Mouse (Mus musculus) hindbrain, embryonic 10.5 days (tissue): Measurements from ENCODE around the gene Pate2. TPM values are rescaled to one million over a fixed set of nuclear protein-coding genes. Genes with fewer than 3 reads are reported as not detected.

ENCODE experiments used
- DNase-seq: peaks from one replicate; pipeline ENCODE4 v3.0.0-alpha.2; 2017; ENCODE audit warnings: low spot score
- H3K27ac ChIP-seq: fragments of 300-500 bp; sonication (generic); 2 replicates; pipeline ENCODE4 v1.5.1; 2016; ENCODE audit warnings: mild to moderate bottlenecking, moderate library complexity
- H3K27me3 ChIP-seq: fragments of 300-500 bp; sonication (generic); 2 replicates; pipeline ENCODE4 v1.6.1; 2016; ENCODE audit warnings: mild to moderate bottlenecking; ENCODE audit not compliant: poor library complexity, insufficient read depth, severe bottlenecking
- H3K36me3 ChIP-seq: fragments of 300-500 bp; sonication (generic); 2 replicates; pipeline ENCODE4 v1.6.1; 2016; ENCODE audit warnings: mild to moderate bottlenecking, moderate library complexity
- H3K4me1 ChIP-seq: fragments of 300-500 bp; sonication (generic); replicated peaks from 2 replicates; pipeline ENCODE4 v1.6.1; 2016; ENCODE audit warnings: mild to moderate bottlenecking
- H3K4me3 ChIP-seq: fragments of 300-500 bp; sonication (generic); 2 replicates; pipeline ENCODE4 v1.5.1; 2016; ENCODE audit warnings: mild to moderate bottlenecking, moderate library complexity
- H3K9me3 ChIP-seq: fragments of 300-500 bp; sonication (generic); 2 replicates; pipeline ENCODE4 v1.6.1; 2016; ENCODE audit warnings: mild to moderate bottlenecking, moderate library complexity
- WGBS: fragments of 180-500 bp; shearing (Covaris S2); methylation state at CpG from one replicate; pipeline ENCODE4 v1.1.7; 2016; 5-methylcytosine and 5-hydroxymethylcytosine counted together
- polyA plus RNA-seq: library from polyadenylated mRNA; unstranded; fragments of >200 nt; fragmentation: Nextera tagmentation; extraction: Ambion mirVana; gene quantifications from 2 replicates; pipeline ENCODE4 v1.2.1, GENCODE M21; 2016

Pate2 gene
- polyA plus RNA-seq, 1 experiment from 2014 or later = 1.7 TPM

DNA sequence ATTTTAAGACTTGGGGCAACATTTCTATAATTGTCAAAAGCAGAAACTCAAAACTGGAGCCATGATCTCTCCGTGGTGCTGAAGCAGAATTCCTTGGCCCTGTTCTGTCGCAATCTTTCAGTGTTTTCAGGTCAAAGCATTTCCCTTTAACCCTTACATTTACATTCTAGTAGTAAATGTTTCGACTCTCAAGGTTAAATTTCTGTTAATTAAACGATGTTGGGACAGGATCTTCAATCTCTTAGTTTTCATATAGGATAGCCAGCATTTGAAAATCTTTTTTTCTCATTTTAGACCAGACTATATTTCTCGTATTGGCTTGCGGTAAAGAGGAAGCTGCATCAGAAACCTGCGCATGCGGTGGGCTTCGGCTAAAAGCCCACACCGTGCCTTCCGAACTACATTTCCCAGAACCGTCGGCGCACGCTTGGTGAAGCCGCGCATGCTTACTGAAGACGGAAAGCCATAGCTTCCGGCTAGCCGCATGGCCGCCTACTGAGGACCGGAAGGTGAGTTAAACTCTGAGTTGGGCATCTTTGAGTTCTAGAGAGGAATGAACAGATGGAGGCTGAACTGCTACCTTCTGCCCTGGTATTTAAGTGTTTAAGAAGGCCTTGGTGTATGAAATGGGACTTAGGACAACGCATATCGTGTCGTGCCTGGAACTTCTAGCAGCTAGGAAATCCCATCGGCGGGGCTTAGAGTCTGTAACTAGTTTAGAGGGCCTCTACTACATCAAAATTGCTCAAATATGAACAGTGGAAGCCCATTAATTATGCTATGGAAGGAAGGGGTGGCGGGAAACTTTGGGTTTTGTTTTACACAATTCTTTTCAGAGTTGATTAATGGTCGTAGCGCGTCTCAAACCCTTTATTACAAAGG lies 10.8 kb upstream of the Pate2 start:
- H3K4me3 ChIP-seq = peak overlapping the region; percentile 62
- H3K36me3 ChIP-seq = peaks cover 36% of the 10 kb centered on the region
- H3K4me1 ChIP-seq = peaks cover 21% of the 10 kb centered on the region
- H3K27me3 ChIP-seq = peaks cover 18% of the 10 kb centered on the region
- 2% methylated on average over 31 of the region's 31 CpGs for WGBS
- peak overlapping the region; percentile 89 for H3K27ac ChIP-seq
- DNase-seq = peak; percentile 92
- H3K9me3 ChIP-seq = no peaks in the 10 kb centered on the region

- Histone ChIP-seq H3K36me3 (peaks cover 54% of the 10 kb centered on the region), H3K4me3 (no peak overlapping the region)
- no peak for DNase-seq
Measured at GRCm38 (mm10) chr9:35561076-35561475, 9.0 kb upstream of the Pate2 start.

GRCm38 (mm10) chr9:35561583-35561982 lies 8.5 kb upstream of the Pate2 start:
- Histone ChIP-seq H3K36me3 (peaks cover 59% of the 10 kb centered on the region), H3K4me3 (no peak overlapping the region), H3K27ac (no peak overlapping the region), H3K27me3 (peaks cover 14% of the 10 kb centered on the region), H3K9me3 (no peaks in the 10 kb centered on the region), H3K4me1 (peaks cover 21% of the 10 kb centered on the region)
- 90% methylated on average over 6 of the region's 6 CpGs for WGBS
- DNase-seq = no peak

More at GRCm38 (mm10) chr9:35561076-35561475, 9.0 kb upstream of the Pate2 start:
- 94% methylated on average over 11 of the region's 11 CpGs for WGBS
- Histone ChIP-seq H3K9me3 (no peaks in the 10 kb centered on the region), H3K27me3 (peaks cover 18% of the 10 kb centered on the region), H3K27ac (no peak overlapping the region), H3K4me1 (peaks cover 21% of the 10 kb centered on the region)

GRCm38 (mm10) chr9:35564536-35565240 lies 5.4 kb upstream of the Pate2 start:
- WGBS = 95% methylated on average over 5 of the region's 5 CpGs
- DNase-seq = no peak
- peaks cover 77% of the 10 kb centered on the region for H3K36me3 ChIP-seq
- no peaks in the 10 kb centered on the region for H3K9me3 ChIP-seq
- H3K4me3 ChIP-seq = no peak overlapping the region
- H3K27ac ChIP-seq = no peak overlapping the region
- no peaks in the 10 kb centered on the region for H3K27me3 ChIP-seq
- peaks cover 21% of the 10 kb centered on the region for H3K4me1 ChIP-seq

DNA sequence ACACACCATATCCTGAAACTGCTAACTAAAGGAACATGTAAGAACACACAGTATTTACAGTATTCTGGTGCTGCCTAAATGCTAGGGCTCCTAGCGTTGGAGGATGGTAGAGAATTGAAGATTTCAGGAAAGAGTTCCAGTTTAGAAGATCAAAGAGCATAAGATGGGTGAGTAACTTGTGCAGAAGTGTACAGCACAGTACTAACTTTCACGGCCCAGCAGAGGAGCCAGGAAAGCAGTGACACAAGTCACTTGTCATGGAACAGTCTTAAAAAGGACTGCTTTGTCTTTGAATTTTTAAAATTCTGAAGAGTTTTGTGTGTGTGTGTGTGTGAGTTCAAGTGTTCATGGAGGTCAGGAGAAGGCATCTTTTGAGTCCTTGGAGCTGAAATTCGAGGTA lies 2.1 kb upstream of the Pate2 start:
- no peak for DNase-seq
- Histone ChIP-seq H3K36me3 (peaks cover 54% of the 10 kb centered on the region), H3K27ac (no peak overlapping the region), H3K27me3 (peaks cover 2% of the 10 kb centered on the region; the same call in 1 of the 2 replicates), H3K9me3 (no peaks in the 10 kb centered on the region), H3K4me1 (peaks cover 22% of the 10 kb centered on the region), H3K4me3 (no peak overlapping the region)
- 87% methylated on average over 3 of the region's 3 CpGs for WGBS

DNA sequence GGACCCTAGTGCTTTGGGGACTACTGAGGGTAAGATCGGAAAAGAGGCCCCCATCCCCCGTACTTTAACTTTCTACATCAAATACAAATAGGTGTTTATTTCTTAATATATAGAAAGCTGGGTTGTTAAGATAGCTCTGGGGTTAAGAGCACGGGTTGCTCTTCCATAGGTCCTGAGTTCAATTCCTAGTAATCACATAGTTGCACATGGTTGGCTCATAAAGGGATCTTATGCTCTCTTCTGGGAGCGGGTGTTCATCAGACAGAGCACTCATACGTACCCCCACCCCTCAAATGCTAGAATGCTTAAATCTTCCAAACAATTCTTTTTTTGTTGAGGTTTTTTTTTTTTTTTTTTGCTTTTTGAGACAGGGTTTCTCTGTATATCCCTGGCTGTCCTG lies 579 bp downstream of the Pate2 start:
- Histone ChIP-seq H3K9me3 (no peaks in the 10 kb centered on the region), H3K36me3 (peaks cover 28% of the 10 kb centered on the region), H3K27ac (peak overlapping the region; percentile 96), H3K4me1 (peaks cover 29% of the 10 kb centered on the region), H3K4me3 (peak overlapping the region; percentile 81), H3K27me3 (peaks cover 26% of the 10 kb centered on the region)
- WGBS = 13% methylated on average over 5 of the region's 5 CpGs
- DNase-seq = no peak

GRCm38 (mm10) chr9:35574416-35574815 lies 4.3 kb downstream of the Pate2 start:
- WGBS = 5% methylated on average over 32 of the region's 32 CpGs
- Histone ChIP-seq H3K4me1 (peaks cover 14% of the 10 kb centered on the region), H3K27me3 (peaks cover 35% of the 10 kb centered on the region), H3K4me3 (peak overlapping the region; percentile 48), H3K9me3 (peaks cover 5% of the 10 kb centered on the region; the same call in 1 of the 2 replicates), H3K27ac (no peak overlapping the region), H3K36me3 (no peaks in the 10 kb centered on the region)
- peak; percentile 22 for DNase-seq

DNA sequence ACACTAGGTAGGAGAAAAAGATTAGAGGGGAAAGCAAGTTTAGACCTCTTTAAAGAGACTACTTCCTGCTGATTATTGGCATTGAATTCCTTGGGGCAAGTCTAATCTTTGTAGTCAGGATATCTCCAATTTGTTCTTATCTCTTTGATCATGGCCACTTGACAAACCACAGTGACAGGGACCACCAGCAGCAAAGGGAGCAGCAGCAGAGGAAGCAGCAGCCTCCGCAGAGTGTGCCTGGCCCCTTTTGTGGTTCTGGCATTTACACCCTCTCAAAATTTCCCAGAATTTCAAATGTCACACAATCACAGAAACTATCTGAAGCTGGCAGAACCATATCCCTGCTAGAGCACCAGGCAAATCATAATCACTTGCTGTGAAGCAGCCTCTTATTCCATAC lies 17.6 kb downstream of the Pate2 start:
- 67% methylated on average over 1 of the region's 1 CpGs for WGBS

DNA sequence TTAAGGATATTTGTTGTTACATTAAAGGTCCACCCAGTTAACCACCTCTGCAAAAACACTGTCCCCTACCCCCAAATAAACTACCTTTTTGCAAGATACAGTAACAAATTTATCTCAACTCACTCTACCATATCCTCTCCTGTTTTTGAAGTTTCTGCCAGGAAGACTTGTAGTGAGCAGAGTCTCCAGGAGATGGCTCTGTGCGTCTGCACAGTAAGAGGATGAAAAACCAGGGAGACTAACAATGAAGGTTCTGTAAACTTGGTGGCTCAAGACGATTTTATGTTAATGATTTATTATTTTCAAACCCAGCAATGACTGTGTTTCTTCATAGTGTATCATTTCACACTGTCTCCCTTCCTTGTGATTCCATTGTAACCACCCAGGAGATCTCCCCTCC lies 22.8 kb downstream of the Pate2 start:
- Histone ChIP-seq H3K4me1 (no peaks in the 10 kb centered on the region), H3K36me3 (no peaks in the 10 kb centered on the region), H3K9me3 (no peaks in the 10 kb centered on the region), H3K27ac (no peak overlapping the region), H3K27me3 (no peaks in the 10 kb centered on the region), H3K4me3 (no peak overlapping the region)
- 24% methylated on average over 2 of the region's 2 CpGs for WGBS
- no peak for DNase-seq

More for the DNA sequence above, 17.6 kb downstream of the Pate2 start:
- DNase-seq = no peak
- H3K36me3 ChIP-seq = no peaks in the 10 kb centered on the region
- no peaks in the 10 kb centered on the region for H3K4me1 ChIP-seq
- no peaks in the 10 kb centered on the region for H3K9me3 ChIP-seq
- no peak overlapping the region for H3K4me3 ChIP-seq
- no peak overlapping the region for H3K27ac ChIP-seq
- no peaks in the 10 kb centered on the region for H3K27me3 ChIP-seq

DNA sequence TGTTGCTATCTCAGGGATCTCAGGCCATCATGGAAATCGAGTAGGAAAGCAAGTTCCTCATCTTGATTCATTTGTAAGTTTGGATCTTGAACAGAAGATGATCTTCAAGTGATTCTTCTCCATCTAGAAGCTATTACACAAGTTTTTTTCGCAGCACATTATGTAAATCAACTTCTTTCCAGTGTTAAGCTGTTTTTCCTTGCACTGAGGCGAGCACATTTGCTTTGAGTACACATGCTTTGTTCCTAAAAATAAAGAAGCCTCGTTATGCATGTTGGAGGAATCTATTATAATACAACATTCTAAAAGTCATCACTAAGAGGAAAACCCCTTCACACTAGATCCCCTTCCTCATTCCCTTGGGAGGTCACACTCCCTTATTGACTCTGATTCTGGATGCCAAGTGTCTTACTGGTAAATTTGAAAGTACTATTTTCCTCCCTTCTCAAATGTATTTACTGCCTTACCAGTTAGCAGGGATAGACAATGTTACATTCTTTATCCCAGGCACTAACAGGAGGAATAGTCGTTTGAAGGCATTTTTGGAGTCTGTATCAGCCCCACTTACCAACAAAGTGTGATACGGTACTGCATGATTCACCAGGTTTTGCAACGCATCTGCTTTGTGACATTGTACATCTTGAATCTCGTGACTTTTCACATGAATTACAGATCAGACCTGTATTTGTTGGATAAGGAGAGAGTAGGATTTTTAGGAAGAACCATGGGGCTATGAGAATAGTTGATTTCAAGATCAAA lies 37.7 kb downstream of the Pate2 start:
- Histone ChIP-seq H3K36me3 (no peaks in the 10 kb centered on the region), H3K27ac (no peak overlapping the region), H3K27me3 (no peaks in the 10 kb centered on the region), H3K4me1 (no peaks in the 10 kb centered on the region), H3K9me3 (no peaks in the 10 kb centered on the region), H3K4me3 (no peak overlapping the region)
- DNase-seq = no peak
- 76% methylated on average over 8 of the region's 8 CpGs for whole genome bisulfite sequencing

DNA sequence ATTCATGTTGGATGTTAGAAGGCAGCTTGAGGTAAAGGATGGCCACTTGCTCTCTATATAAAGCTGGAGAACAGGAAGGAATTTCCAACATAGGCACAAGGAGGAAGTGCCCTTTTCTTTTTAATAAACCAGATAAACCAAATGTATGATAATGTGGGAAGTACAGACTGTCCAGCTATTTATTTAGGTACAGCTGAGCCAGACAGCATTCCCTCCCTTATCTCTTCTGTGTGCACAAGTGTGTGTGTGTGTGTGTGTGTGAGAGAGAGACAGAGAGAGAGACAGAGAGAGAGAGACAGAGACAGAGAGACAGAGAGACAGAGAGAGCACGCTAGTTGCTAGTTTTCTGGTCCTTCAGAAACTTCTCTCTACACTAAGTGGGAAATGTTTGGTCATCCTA lies 41.8 kb downstream of the Pate2 start, which contains the start of gene Pate4:
TSS of gene Pate4 (minus strand) at position 101 of the 400 bp plus-strand sequence.
- no peak within 1 kb of the TSS for H3K27ac ChIP-seq
- H3K36me3 ChIP-seq = no peaks in the 10 kb centered on the region
- no peak for DNase-seq
- no peaks in the 10 kb centered on the region for H3K9me3 ChIP-seq
- no peak within 1 kb of the TSS for H3K4me3 ChIP-seq
- no peaks in the 10 kb centered on the region for H3K27me3 ChIP-seq
- H3K4me1 ChIP-seq = no peaks in the 10 kb centered on the region
- 88% methylated on average over 1 of the region's 1 CpGs for WGBS

- DNase-seq = no peak
- Histone ChIP-seq H3K9me3 (no peaks in the 10 kb centered on the region), H3K4me1 (no peaks in the 10 kb centered on the region), H3K27me3 (no peaks in the 10 kb centered on the region), H3K27ac (no peak overlapping the region), H3K4me3 (no peak overlapping the region), H3K36me3 (no peaks in the 10 kb centered on the region)
- 31% methylated on average over 2 of the region's 2 CpGs for WGBS
Measured at GRCm38 (mm10) chr9:35614005-35614404, 43.9 kb downstream of the Pate2 start.
